Mouse (Mus musculus): ENCODE data around the gene B4galt3. TPM values are rescaled to one million over a fixed set of nuclear protein-coding genes. Genes with fewer than 3 reads are reported as not detected.
"Not testable (repeated sequence)": the region's sequence is repeated elsewhere in the genome, so short reads cannot be mapped to it uniquely, and the experiment has no call there.

The B4galt3 gene
- polyA plus RNA-seq, 1 experiment from 2014 or later: 87.2 TPM

DNA sequence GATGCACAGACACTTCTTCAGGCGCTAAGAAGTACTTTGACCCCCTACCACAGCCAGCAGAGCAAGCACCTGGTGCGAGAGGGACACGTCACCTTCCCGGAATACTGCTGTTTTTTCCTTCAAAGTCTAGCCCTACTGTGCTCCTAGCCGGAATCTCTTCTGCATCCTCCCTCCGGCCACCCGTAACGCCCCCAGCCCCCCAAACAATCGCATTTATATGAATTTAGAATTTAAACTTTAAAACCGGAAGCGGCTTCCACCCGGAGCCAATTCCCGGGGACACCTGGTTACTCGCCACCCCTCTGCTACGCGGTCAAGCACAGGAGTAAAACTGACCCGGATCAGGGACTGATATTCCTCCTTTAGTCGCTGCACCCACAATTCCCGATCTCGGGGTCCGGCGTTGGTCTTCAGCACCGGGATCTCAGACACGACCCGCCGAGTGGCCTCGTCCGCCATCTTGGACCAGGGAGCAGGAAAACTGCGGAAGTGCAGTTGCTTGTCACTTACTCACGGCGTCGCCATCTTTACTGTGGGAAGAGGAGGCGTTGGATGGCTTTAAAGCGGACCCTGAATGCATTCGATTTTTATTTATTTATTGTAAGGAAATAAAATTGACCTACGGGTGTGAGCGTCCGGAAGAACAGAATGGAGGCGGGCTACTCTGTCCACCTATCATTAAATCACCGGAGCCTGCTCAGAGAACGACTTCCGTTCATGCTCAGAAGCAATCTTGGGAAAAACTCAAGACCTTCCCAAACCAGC is 24.4 kb downstream of the B4galt3 start, which contains the start of gene Ufc1:
TSS of gene Ufc1 (minus strand) at position 727 of the 765 bp plus-strand sequence.
- peaks cover 6% of the 10 kb centered on the region; the same call in 1 of the 2 replicates for H3K36me3 ChIP-seq
- H3K4me2 ChIP-seq: peak within 1 kb of the TSS; percentile 70
- peak within 1 kb of the TSS; percentile 81 for H3K9ac ChIP-seq
- WGBS: under 1% methylated on average over 42 of the region's 42 CpGs
- no peaks in the 10 kb centered on the region; the same call in 1 of the 2 replicates for H3K27me3 ChIP-seq
- peak; percentile 86 for ATAC-seq (ENCODE audit: borderline replicate concordance, extremely low read depth, low FRiP score, low TSS enrichment)
- H3K4me3 ChIP-seq: peak within 1 kb of the TSS; percentile 74
- no peaks in the 10 kb centered on the region for H3K9me3 ChIP-seq
- peaks cover 9% of the 10 kb centered on the region; the same call in 1 of the 2 replicates for H3K4me1 ChIP-seq
- H3K27ac ChIP-seq: peak within 1 kb of the TSS; percentile 95

DNA sequence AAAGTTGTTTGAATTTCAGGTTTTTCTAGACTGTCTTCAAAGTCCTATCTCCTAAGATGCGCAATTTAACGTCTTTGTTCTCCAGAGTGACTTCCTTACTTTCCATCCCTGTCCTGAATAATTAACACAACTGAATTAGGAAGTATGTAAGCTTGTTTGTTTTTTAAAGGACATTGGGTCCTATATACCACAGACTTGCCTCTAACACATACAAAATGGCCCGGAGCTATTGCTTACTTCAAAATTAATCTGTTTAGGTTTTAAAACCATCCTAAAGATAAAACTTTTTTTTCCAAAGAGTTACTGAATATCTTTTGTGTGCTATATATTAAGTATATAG is 24.9 kb downstream of the B4galt3 start:
- Histone ChIP-seq H3K27me3 (no peaks in the 10 kb centered on the region; the same call in 1 of the 2 replicates), H3K27ac (peak overlapping the region; percentile 95), H3K4me2 (peak overlapping the region; percentile 70), H3K4me3 (peak overlapping the region; percentile 74), H3K9ac (peak overlapping the region; percentile 81), H3K4me1 (peaks cover 9% of the 10 kb centered on the region; the same call in 1 of the 2 replicates), H3K9me3 (no peaks in the 10 kb centered on the region), H3K36me3 (peaks cover under 1% of the 10 kb centered on the region; the same call in 1 of the 2 replicates)
- 13% methylated on average over 3 of the region's 3 CpGs for WGBS
- ATAC-seq (ENCODE audit: borderline replicate concordance, extremely low read depth, low FRiP score, low TSS enrichment): peak; percentile 4; the same call in 1 of the 2 replicates

DNA sequence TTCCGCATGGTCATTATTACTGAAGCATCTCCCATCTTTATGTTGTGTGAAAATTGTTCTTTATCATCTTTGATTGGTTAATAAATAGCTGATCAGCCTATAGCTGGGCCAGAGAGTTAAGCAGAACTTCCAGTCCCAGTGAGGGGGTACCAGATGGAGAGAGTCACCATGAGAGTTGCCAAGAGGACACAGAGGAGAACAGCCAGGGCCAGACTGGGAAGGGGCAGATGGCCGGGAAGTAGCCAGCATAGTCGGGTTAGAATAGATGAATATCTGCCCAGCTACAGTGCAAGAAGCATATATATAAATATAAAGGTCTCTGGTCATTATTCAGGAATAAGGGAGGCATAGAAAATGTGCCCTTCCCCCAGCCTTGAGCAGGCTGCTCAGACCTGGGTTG is 28.1 kb downstream of the B4galt3 start:
- Histone ChIP-seq H3K4me1 (peaks cover 7% of the 10 kb centered on the region; the same call in 1 of the 2 replicates), H3K4me3 (no peak overlapping the region), H3K27ac (no peak overlapping the region), H3K4me2 (no peak overlapping the region), H3K27me3 (no peaks in the 10 kb centered on the region; the same call in 1 of the 2 replicates), H3K36me3 (no peaks in the 10 kb centered on the region), H3K9me3 (no peaks in the 10 kb centered on the region), H3K9ac (no peak overlapping the region)
- no peak for ATAC-seq (ENCODE audit: borderline replicate concordance, extremely low read depth, low FRiP score, low TSS enrichment)
- WGBS: 62% methylated on average over 3 of the region's 3 CpGs

DNA sequence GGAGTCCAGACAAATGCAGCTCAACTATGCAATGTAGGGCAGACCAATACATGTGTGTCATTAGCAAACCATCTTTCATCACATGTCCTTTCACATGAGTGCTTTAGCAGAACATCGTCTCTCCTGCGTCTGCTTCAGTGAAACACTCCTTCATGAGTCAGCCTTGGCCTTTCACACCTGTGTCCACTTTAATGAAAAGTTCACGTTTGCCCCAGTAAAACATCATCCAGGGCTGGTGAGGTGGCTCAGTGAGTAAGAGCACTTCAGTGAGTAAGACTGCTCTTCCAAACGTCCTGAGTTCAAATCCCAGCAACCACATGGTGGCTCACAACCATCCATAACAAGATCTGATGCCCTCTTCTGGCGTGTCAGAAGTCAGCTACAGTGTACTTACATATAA is 36.0 kb downstream of the B4galt3 start:
- 54% methylated on average over 5 of the region's 5 CpGs for WGBS
- ATAC-seq (ENCODE audit: borderline replicate concordance, extremely low read depth, low FRiP score, low TSS enrichment); H3K4me2 ChIP-seq; H3K9me3 ChIP-seq; H3K36me3 ChIP-seq; H3K4me3 ChIP-seq; H3K4me1 ChIP-seq; H3K27ac ChIP-seq; H3K27me3 ChIP-seq; H3K9ac ChIP-seq: not testable (repeated sequence)

DNA sequence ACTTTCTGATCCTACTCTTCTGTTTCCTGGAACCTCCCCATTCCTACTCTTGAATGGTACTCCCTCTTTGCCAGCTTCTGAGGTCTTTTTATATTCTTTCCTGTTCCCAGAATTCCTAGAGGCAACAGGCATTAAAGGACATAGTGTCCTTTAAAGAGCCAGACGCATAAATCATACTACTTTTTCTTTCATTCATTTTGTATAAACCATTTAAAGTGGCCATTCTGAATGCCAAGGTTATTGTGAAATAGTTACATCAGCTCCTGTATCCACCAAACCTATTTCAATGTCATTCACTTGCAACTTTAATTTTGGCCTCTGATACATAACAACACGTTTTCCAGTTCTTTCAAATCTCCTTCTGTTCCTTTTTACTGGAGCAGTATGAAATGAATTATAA is 39.2 kb downstream of the B4galt3 start:
- no peak overlapping the region for H3K27ac ChIP-seq
- no peaks in the 10 kb centered on the region for H3K4me1 ChIP-seq
- ATAC-seq (ENCODE audit: borderline replicate concordance, extremely low read depth, low FRiP score, low TSS enrichment): no peak
- 71% methylated on average over 2 of the region's 2 CpGs for WGBS
- no peaks in the 10 kb centered on the region for H3K9me3 ChIP-seq
- H3K9ac ChIP-seq: no peak overlapping the region
- no peaks in the 10 kb centered on the region for H3K36me3 ChIP-seq
- no peak overlapping the region for H3K4me2 ChIP-seq
- no peaks in the 10 kb centered on the region for H3K27me3 ChIP-seq
- H3K4me3 ChIP-seq: no peak overlapping the region

DNA sequence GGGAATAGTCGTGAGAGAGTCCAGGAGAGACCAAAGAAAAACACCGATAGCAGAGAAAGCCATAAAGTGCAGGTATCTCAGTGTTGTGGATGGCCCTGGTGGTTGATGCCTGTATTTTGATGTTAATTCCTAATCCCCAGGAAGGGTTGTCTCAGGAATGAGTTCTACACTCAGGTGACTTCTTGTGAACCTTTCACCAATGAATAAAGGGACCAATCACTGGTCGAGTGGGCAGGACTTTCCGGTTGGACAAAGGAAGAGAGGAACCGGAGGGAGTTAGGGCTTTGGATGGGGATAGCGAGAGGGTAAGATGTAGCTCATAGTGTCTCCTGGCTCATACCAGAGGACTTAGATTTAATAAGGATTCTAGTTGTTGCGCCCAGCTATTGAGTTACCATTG is 49.6 kb downstream of the B4galt3 start:
- Histone ChIP-seq H3K9me3 (no peaks in the 10 kb centered on the region), H3K9ac (no peak overlapping the region), H3K4me2 (no peak overlapping the region; the same call in 1 of the 2 replicates), H3K4me3 (no peak overlapping the region), H3K36me3 (no peaks in the 10 kb centered on the region), H3K27me3 (no peaks in the 10 kb centered on the region), H3K4me1 (no peaks in the 10 kb centered on the region), H3K27ac (no peak overlapping the region)
- ATAC-seq (ENCODE audit: borderline replicate concordance, extremely low read depth, low FRiP score, low TSS enrichment): no peak
- 23% methylated on average over 7 of the region's 7 CpGs for WGBS

DNA sequence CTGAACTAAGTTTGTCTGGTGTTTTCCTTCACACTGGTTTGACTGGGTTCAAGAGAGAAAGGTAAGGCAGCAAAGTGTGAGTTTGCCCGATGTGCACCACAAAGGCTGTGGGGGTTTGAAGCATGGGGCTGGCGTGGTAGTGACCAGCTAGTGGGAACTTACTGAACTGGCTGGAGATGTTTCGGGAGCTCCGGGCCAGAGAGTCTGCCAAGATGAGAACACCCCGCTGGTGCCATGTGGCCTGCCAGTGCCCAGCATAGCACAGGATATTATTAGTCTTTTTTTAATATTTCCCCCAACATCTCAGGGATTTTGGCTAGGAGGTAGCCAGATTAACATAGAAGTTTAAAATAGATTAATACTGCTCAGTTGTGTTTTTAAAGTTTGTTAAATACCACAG is 50.0 kb downstream of the B4galt3 start:
- Histone ChIP-seq H3K27ac (no peak overlapping the region), H3K9ac (no peak overlapping the region), H3K36me3 (no peaks in the 10 kb centered on the region), H3K27me3 (no peaks in the 10 kb centered on the region), H3K4me3 (no peak overlapping the region), H3K4me1 (no peaks in the 10 kb centered on the region), H3K4me2 (no peak overlapping the region; the same call in 1 of the 2 replicates), H3K9me3 (no peaks in the 10 kb centered on the region)
- 25% methylated on average over 5 of the region's 5 CpGs for WGBS
- ATAC-seq (ENCODE audit: borderline replicate concordance, extremely low read depth, low FRiP score, low TSS enrichment): no peak

DNA sequence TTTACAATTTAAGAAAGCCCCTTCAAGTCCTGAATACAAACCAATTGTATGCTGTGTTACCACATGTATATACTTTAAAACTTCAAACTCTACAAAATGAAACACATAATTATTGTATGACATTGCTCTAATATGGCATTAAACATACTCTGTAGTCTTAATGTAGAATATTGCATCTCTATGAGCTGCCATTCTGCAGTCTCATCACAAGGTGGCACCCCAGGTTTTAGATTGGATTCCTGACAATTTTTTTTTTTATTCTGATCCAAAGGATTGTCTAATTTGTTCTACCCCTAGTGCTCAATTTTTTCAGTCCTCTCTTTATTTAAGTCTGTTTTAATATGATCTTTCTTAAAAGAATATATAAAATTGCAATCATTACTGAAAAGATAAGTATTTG is 51.3 kb downstream of the B4galt3 start:
- Histone ChIP-seq H3K9me3 (no peaks in the 10 kb centered on the region), H3K4me3 (no peak overlapping the region), H3K36me3 (no peaks in the 10 kb centered on the region), H3K27me3 (no peaks in the 10 kb centered on the region), H3K9ac (no peak overlapping the region), H3K27ac (no peak overlapping the region), H3K4me1 (no peaks in the 10 kb centered on the region), H3K4me2 (no peak overlapping the region)
- ATAC-seq (ENCODE audit: borderline replicate concordance, extremely low read depth, low FRiP score, low TSS enrichment): no peak

DNA sequence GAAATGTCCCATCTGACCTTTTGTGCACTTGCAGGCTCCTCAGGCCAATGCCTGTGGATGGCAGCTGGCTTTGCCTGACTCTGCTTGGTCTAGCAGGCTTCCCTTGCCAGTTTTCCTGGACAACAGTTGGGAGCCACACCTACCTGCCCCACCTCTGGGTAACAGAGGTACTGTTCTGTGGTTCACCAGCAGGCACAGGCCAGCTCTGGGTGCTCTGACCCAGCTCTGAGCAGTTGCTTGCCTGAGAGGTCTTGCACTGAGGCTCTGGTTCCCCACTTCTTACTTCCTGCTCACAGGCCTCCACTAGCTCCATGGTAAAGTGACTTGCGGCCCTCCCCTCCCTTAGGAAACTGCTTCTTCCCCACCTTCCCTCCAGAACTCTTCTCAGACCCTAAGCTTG is 51.9 kb downstream of the B4galt3 start:
- Histone ChIP-seq H3K27me3 (no peaks in the 10 kb centered on the region), H3K4me3 (no peak overlapping the region), H3K4me1 (peaks cover under 1% of the 10 kb centered on the region; the same call in 1 of the 2 replicates), H3K27ac (no peak overlapping the region), H3K4me2 (no peak overlapping the region), H3K36me3 (no peaks in the 10 kb centered on the region), H3K9ac (no peak overlapping the region), H3K9me3 (no peaks in the 10 kb centered on the region)
- no peak for ATAC-seq (ENCODE audit: borderline replicate concordance, extremely low read depth, low FRiP score, low TSS enrichment)
- 71% methylated on average over 1 of the region's 1 CpGs for WGBS

DNA sequence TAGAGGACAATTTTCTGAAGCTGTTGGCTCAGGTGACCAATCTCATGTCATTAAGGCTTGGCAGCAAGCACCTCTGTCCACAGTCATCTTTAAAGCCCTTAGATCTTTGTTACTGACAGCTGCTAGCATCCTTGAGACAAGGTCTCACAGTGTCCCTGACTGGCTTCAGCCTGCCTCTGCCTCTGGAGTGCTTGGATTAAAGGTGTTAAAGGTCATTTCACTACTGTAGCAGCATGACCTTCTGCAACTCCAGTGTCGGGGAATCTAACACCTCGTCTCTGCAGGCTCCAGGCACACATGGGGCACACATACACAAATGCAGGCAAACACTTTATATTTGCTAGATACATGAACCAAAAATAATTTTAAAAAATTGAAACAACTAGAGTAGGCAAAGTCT is 55.4 kb downstream of the B4galt3 start:
- no peak for ATAC-seq (ENCODE audit: borderline replicate concordance, extremely low read depth, low FRiP score, low TSS enrichment)
- Histone ChIP-seq H3K9ac (no peak overlapping the region), H3K27ac (no peak overlapping the region), H3K4me2 (no peak overlapping the region), H3K4me3 (no peak overlapping the region), H3K4me1 (peaks cover 19% of the 10 kb centered on the region), H3K9me3 (no peaks in the 10 kb centered on the region), H3K36me3 (no peaks in the 10 kb centered on the region), H3K27me3 (no peaks in the 10 kb centered on the region)
- 75% methylated on average over 2 of the region's 2 CpGs for WGBS
